Mouse (Mus musculus) liver, embryonic 14.5 days (tissue): ENCODE results near the gene Cracr2b. TPM values are rescaled to one million over a fixed set of nuclear protein-coding genes. Genes with fewer than 3 reads are reported as not detected.

Experiments used
- ATAC-seq: fragments of 200-750 bp; cut with Nextera tagmentation; 2 replicates; pipeline ENCODE4 v1.8.0; 2017; ENCODE audit warnings: moderate number of reproducible peaks, mild to moderate bottlenecking, moderate library complexity; ENCODE audit not compliant: insufficient read depth
- DNase-seq, 3 experiments: peaks; one replicate each; pipeline ENCODE4 v3.0.0-alpha.2; 2012 to 2013; ENCODE audit warnings: low read depth in 3 of 3, low spot score in 3 of 3
- H3K27ac ChIP-seq: fragments of 300-500 bp; sonication (generic); 2 replicates; pipeline ENCODE4 v1.5.1; 2014; ENCODE audit warnings: moderate library complexity, mild to moderate bottlenecking, control low read depth, inconsistent platforms
- H3K27me3 ChIP-seq: fragments of 300-500 bp; sonication (generic); 2 replicates; pipeline ENCODE4 v1.6.1; 2014; ENCODE audit warnings: mild to moderate bottlenecking, low read length, moderate library complexity; ENCODE audit not compliant: control insufficient read depth, insufficient read depth
- H3K36me3 ChIP-seq: fragments of 300-500 bp; sonication (generic); replicated peaks from 2 replicates; pipeline ENCODE4 v1.6.1; 2014; ENCODE audit warnings: low read depth; ENCODE audit not compliant: control insufficient read depth, insufficient read depth
- H3K4me1 ChIP-seq, 2 experiments: fragments of 200-500 bp in 1 of 2; fragments of 300-500 bp in 1 of 2; sonication (generic) in 1 of 2; replicated peaks; 2 replicates each; pipeline ENCODE4 v1.6.1; 2012 to 2014; ENCODE audit warnings: antibody characterized with exemption in 1 of 2, inconsistent platforms in 1 of 2, low read length in 1 of 2; ENCODE audit not compliant: control insufficient read depth in 2 of 2, insufficient read depth in 2 of 2
- H3K4me2 ChIP-seq: fragments of 300-500 bp; sonication (generic); 2 replicates; pipeline ENCODE4 v1.6.1; 2014; ENCODE audit warnings: low read depth, mild to moderate bottlenecking, control low read depth, moderate library complexity
- H3K4me3 ChIP-seq, 2 experiments: fragments of 200-500 bp in 1 of 2; fragments of 300-500 bp in 1 of 2; sonication (generic) in 1 of 2; 2 replicates each; pipeline ENCODE4 v1.5.1; 2012 to 2014; ENCODE audit warnings: low read depth in 2 of 2, low read length in 2 of 2, mild to moderate bottlenecking in 2 of 2, control low read depth in 1 of 2, inconsistent platforms in 1 of 2, moderate library complexity in 1 of 2; ENCODE audit not compliant: insufficient read depth in 1 of 2
- H3K9ac ChIP-seq: fragments of 300-500 bp; sonication (generic); replicated peaks from 2 replicates; pipeline ENCODE4 v1.6.1; 2014; ENCODE audit warnings: mild to moderate bottlenecking, control low read depth, moderate library complexity
- H3K9me3 ChIP-seq: fragments of 300-500 bp; sonication (generic); 2 replicates; pipeline ENCODE4 v1.6.1; 2016; ENCODE audit warnings: low read length, mixed read lengths; ENCODE audit not compliant: control insufficient read depth
- CTCF ChIP-seq: IDR thresholded peaks from 2 replicates; pipeline ENCODE4 v1.5.1; 2016; ENCODE audit warnings: antibody characterized with exemption, low read depth, control low read depth
- EP300 ChIP-seq: IDR thresholded peaks from 2 replicates; pipeline ENCODE4 v1.6.1; 2016; ENCODE audit warnings: antibody characterized with exemption, low read depth
- WGBS: fragments of 180-500 bp; shearing (Covaris S2); extraction: QIAGEN DNeasy Blood & Tissue Kit; methylation state at CpG from one replicate; pipeline ENCODE4 v1.1.7; 2014; ENCODE audit not compliant: insufficient replicate concordance; 5-methylcytosine and 5-hydroxymethylcytosine counted together
- polyA plus RNA-seq, 2 experiments: library from polyadenylated mRNA; depleted of rRNA in 1 of 2; stranded (reverse) in 1 of 2; unstranded in 1 of 2; fragments of >200 nt; fragmentation: Nextera tagmentation in 1 of 2; extraction: Ambion mirVana in 1 of 2; gene quantifications; 2 replicates each; pipeline versions ENCODE4 v1.2.1 to v1.2.3; 2012 to 2014

Cracr2b gene
- polyA plus RNA-seq, 2 experiments, result 0.89 to 2.6 TPM

- Histone ChIP-seq H3K27ac (no peak overlapping the region), H3K36me3 (peaks cover 50% of the 10 kb centered on the region), H3K4me3 (no peak overlapping the region), H3K9ac (no peak overlapping the region), H3K27me3 (no peaks in the 10 kb centered on the region), H3K4me1 (peaks cover 23 to 32% of the 10 kb centered on the region in 2 experiments), H3K9me3 (no peaks in the 10 kb centered on the region), H3K4me2 (no peak overlapping the region)
- TF ChIP-seq CTCF (no peak), EP300 (no peak)
- WGBS, result 87% methylated on average over 5 of the region's 5 CpGs
- no peak for DNase-seq
- no peak for ATAC-seq
Measured at GRCm38 (mm10) chr7:141510196-141510595, 49.3 kb downstream of the Cracr2b start.

GRCm38 (mm10) chr7:141510681-141511191, 49.8 kb downstream of the Cracr2b start:
- TF ChIP-seq CTCF (no peak), EP300 (no peak)
- Histone ChIP-seq H3K9me3 (no peaks in the 10 kb centered on the region), H3K9ac (no peak overlapping the region), H3K4me2 (no peak overlapping the region), H3K4me3 (no peak overlapping the region), H3K36me3 (peaks cover 47% of the 10 kb centered on the region), H3K4me1 (peaks cover 23 to 32% of the 10 kb centered on the region in 2 experiments), H3K27me3 (no peaks in the 10 kb centered on the region), H3K27ac (no peak overlapping the region)
- 78% methylated on average over 8 of the region's 8 CpGs for WGBS
- ATAC-seq (no peak), DNase-seq (no peak)

Other genes starting within 250 kb of the Cracr2b start
- gene Lmntd2, start 247.0 kb upstream of the Cracr2b start, polyA plus RNA-seq (2012; rRNA removed), result 2.0 and 2.3 TPM in 2 replicates
- gene Lmntd2, start 247.0 kb upstream of the Cracr2b start, polyA plus RNA-seq (2014; fragmentation: Nextera tagmentation; extraction: Ambion mirVana), result 0.25 and 0.66 TPM in 2 replicates
- 21.6 and 28.3 TPM in 2 replicates for gene Rassf7, start 245.2 kb upstream of the Cracr2b start, polyA plus RNA-seq (2012; rRNA removed)
- gene Rassf7, start 245.2 kb upstream of the Cracr2b start, polyA plus RNA-seq (2014; fragmentation: Nextera tagmentation; extraction: Ambion mirVana), result 16.8 and 22.4 TPM in 2 replicates
- gene Phrf1, start 232.3 kb upstream of the Cracr2b start, polyA plus RNA-seq (2012; rRNA removed), result 10.4 and 14.1 TPM in 2 replicates
- gene Phrf1, start 232.3 kb upstream of the Cracr2b start, polyA plus RNA-seq (2014; fragmentation: Nextera tagmentation; extraction: Ambion mirVana), result 25.7 and 28.3 TPM in 2 replicates
- gene Irf7, start 194.6 kb upstream of the Cracr2b start, polyA plus RNA-seq (2012; rRNA removed), result 4.6 and 5.4 TPM in 2 replicates
- gene Irf7, start 194.6 kb upstream of the Cracr2b start, polyA plus RNA-seq (2014; fragmentation: Nextera tagmentation; extraction: Ambion mirVana), result 4.8 and 5.1 TPM in 2 replicates
- 0.07 and 0.11 TPM in 2 replicates for gene Cdhr5, start 184.3 kb upstream of the Cracr2b start, polyA plus RNA-seq (2012; rRNA removed)
- gene Cdhr5, start 184.3 kb upstream of the Cracr2b start, polyA plus RNA-seq (2014; fragmentation: Nextera tagmentation; extraction: Ambion mirVana), result 0.24 and 0.27 TPM in 2 replicates
- gene Sct, start 182.0 kb upstream of the Cracr2b start, polyA plus RNA-seq (2012; rRNA removed), result 0.16 TPM in 1 of 2 replicates, not detected in the other
- 0.22 and 0.30 TPM in 2 replicates for gene Sct, start 182.0 kb upstream of the Cracr2b start, polyA plus RNA-seq (2014; fragmentation: Nextera tagmentation; extraction: Ambion mirVana)
- not detected in 2 replicates for gene Drd4, start 169.1 kb upstream of the Cracr2b start, polyA plus RNA-seq (2012; rRNA removed)
- gene Drd4, start 169.1 kb upstream of the Cracr2b start, polyA plus RNA-seq (2014; fragmentation: Nextera tagmentation; extraction: Ambion mirVana), result not detected in 2 replicates
- gene Deaf1, start 133.4 kb upstream of the Cracr2b start, polyA plus RNA-seq (2012; rRNA removed), result 6.9 and 7.8 TPM in 2 replicates
- gene Deaf1, start 133.4 kb upstream of the Cracr2b start, polyA plus RNA-seq (2014; fragmentation: Nextera tagmentation; extraction: Ambion mirVana), result 11.1 and 13.6 TPM in 2 replicates
- gene Tmem80, start 133.4 kb upstream of the Cracr2b start, polyA plus RNA-seq (2012; rRNA removed), result 10.7 and 13.6 TPM in 2 replicates
- gene Tmem80, start 133.4 kb upstream of the Cracr2b start, polyA plus RNA-seq (2014; fragmentation: Nextera tagmentation; extraction: Ambion mirVana), result 11.3 and 13.0 TPM in 2 replicates
- 7.9 and 8.3 TPM in 2 replicates for gene Eps8l2, start 122.2 kb upstream of the Cracr2b start, polyA plus RNA-seq (2012; rRNA removed)
- 6.6 and 7.7 TPM in 2 replicates for gene Eps8l2, start 122.2 kb upstream of the Cracr2b start, polyA plus RNA-seq (2014; fragmentation: Nextera tagmentation; extraction: Ambion mirVana)
- 212 and 266 TPM in 2 replicates for gene Taldo1, start 68.9 kb upstream of the Cracr2b start, polyA plus RNA-seq (2012; rRNA removed)
- 427 and 428 TPM in 2 replicates for gene Taldo1, start 68.9 kb upstream of the Cracr2b start, polyA plus RNA-seq (2014; fragmentation: Nextera tagmentation; extraction: Ambion mirVana)
- gene Gatd1, start 47.0 kb upstream of the Cracr2b start, polyA plus RNA-seq (2012; rRNA removed), result 13.8 and 16.9 TPM in 2 replicates
- gene Gatd1, start 47.0 kb upstream of the Cracr2b start, polyA plus RNA-seq (2014; fragmentation: Nextera tagmentation; extraction: Ambion mirVana), result 8.7 and 10.3 TPM in 2 replicates
- gene Cend1, start 31.6 kb upstream of the Cracr2b start, polyA plus RNA-seq (2012; rRNA removed), result 0.09 TPM in 1 of 2 replicates, not detected in the other
- not detected in 2 replicates for gene Cend1, start 31.6 kb upstream of the Cracr2b start, polyA plus RNA-seq (2014; fragmentation: Nextera tagmentation; extraction: Ambion mirVana)
- gene Slc25a22, start 23.2 kb upstream of the Cracr2b start, polyA plus RNA-seq (2012; rRNA removed), result 19.6 and 23.8 TPM in 2 replicates
- 11.0 and 13.5 TPM in 2 replicates for gene Slc25a22, start 23.2 kb upstream of the Cracr2b start, polyA plus RNA-seq (2014; fragmentation: Nextera tagmentation; extraction: Ambion mirVana)
- 15.5 and 18.7 TPM in 2 replicates for gene Pidd1, start 17.1 kb upstream of the Cracr2b start, polyA plus RNA-seq (2012; rRNA removed)
- gene Pidd1, start 17.1 kb upstream of the Cracr2b start, polyA plus RNA-seq (2014; fragmentation: Nextera tagmentation; extraction: Ambion mirVana), result 6.1 and 9.4 TPM in 2 replicates
- gene Rplp2, start 13.7 kb upstream of the Cracr2b start, polyA plus RNA-seq (2012; rRNA removed), result 328 and 661 TPM in 2 replicates
- gene Rplp2, start 13.7 kb upstream of the Cracr2b start, polyA plus RNA-seq (2014; fragmentation: Nextera tagmentation; extraction: Ambion mirVana), result 942 and 950 TPM in 2 replicates
- 6.7 TPM in 2 replicates for gene Pnpla2, start 5.9 kb upstream of the Cracr2b start, polyA plus RNA-seq (2012; rRNA removed)
- 9.0 and 9.4 TPM in 2 replicates for gene Pnpla2, start 5.9 kb upstream of the Cracr2b start, polyA plus RNA-seq (2014; fragmentation: Nextera tagmentation; extraction: Ambion mirVana)
- 20.0 and 22.0 TPM in 2 replicates for gene Cd151, start 6.3 kb downstream of the Cracr2b start, polyA plus RNA-seq (2012; rRNA removed)
- 12.8 and 13.8 TPM in 2 replicates for gene Cd151, start 6.3 kb downstream of the Cracr2b start, polyA plus RNA-seq (2014; fragmentation: Nextera tagmentation; extraction: Ambion mirVana)
- gene Polr2l, start 14.0 kb downstream of the Cracr2b start, polyA plus RNA-seq (2012; rRNA removed), result 10.9 and 24.6 TPM in 2 replicates
- 52.4 and 54.7 TPM in 2 replicates for gene Polr2l, start 14.0 kb downstream of the Cracr2b start, polyA plus RNA-seq (2014; fragmentation: Nextera tagmentation; extraction: Ambion mirVana)
- 32.1 and 37.4 TPM in 2 replicates for gene Tspan4, start 14.1 kb downstream of the Cracr2b start, polyA plus RNA-seq (2012; rRNA removed)
- 42.1 and 43.0 TPM in 2 replicates for gene Tspan4, start 14.1 kb downstream of the Cracr2b start, polyA plus RNA-seq (2014; fragmentation: Nextera tagmentation; extraction: Ambion mirVana)
- 6.3 and 12.1 TPM in 2 replicates for gene Chid1, start 78.8 kb downstream of the Cracr2b start, polyA plus RNA-seq (2012; rRNA removed)
- 23.0 and 24.2 TPM in 2 replicates for gene Chid1, start 78.8 kb downstream of the Cracr2b start, polyA plus RNA-seq (2014; fragmentation: Nextera tagmentation; extraction: Ambion mirVana)
- 19.8 and 21.0 TPM in 2 replicates for gene Ap2a2, start 101.1 kb downstream of the Cracr2b start, polyA plus RNA-seq (2012; rRNA removed)
- 43.2 and 51.2 TPM in 2 replicates for gene Ap2a2, start 101.1 kb downstream of the Cracr2b start, polyA plus RNA-seq (2014; fragmentation: Nextera tagmentation; extraction: Ambion mirVana)
- 1.7 and 2.1 TPM in 2 replicates for gene Muc6, start 194.2 kb downstream of the Cracr2b start, polyA plus RNA-seq (2012; rRNA removed)
- gene Muc6, start 194.2 kb downstream of the Cracr2b start, polyA plus RNA-seq (2014; fragmentation: Nextera tagmentation; extraction: Ambion mirVana), result 3.2 and 4.0 TPM in 2 replicates
- gene Muc2, start 229.2 kb downstream of the Cracr2b start, polyA plus RNA-seq (2012; rRNA removed), result 0.12 and 0.17 TPM in 2 replicates
- 0.08 and 0.85 TPM in 2 replicates for gene Muc2, start 229.2 kb downstream of the Cracr2b start, polyA plus RNA-seq (2014; fragmentation: Nextera tagmentation; extraction: Ambion mirVana)